Mouse (Mus musculus) hindbrain, embryonic 16.5 days (tissue): ENCODE data around the gene Mrps7. TPM values are rescaled to one million over a fixed set of nuclear protein-coding genes. Genes with fewer than 3 reads are reported as not detected.
"Not testable (repeated sequence)": the region's sequence is repeated elsewhere in the genome, so short reads cannot be mapped to it uniquely, and the experiment has no call there.

ENCODE experiments used
- ATAC-seq: fragments of 200-750 bp; cut with Nextera tagmentation; 2 replicates; pipeline ENCODE4 v1.8.0; 2017; ENCODE audit warnings: moderate TSS enrichment, moderate library complexity
- H3K27ac ChIP-seq: fragments of 300-500 bp; sonication (generic); 2 replicates; pipeline ENCODE4 v1.5.1; 2014; ENCODE audit warnings: low read depth, mild to moderate bottlenecking, control low read depth, low read length, moderate library complexity
- H3K27me3 ChIP-seq: fragments of 300-500 bp; sonication (generic); replicated peaks from 2 replicates; pipeline ENCODE4 v1.6.1; 2014; ENCODE audit warnings: low read length; ENCODE audit not compliant: control insufficient read depth, insufficient read depth
- H3K36me3 ChIP-seq: fragments of 300-500 bp; sonication (generic); 2 replicates; pipeline ENCODE4 v1.6.1; 2014; ENCODE audit warnings: mild to moderate bottlenecking, low read length, moderate library complexity, mixed read lengths; ENCODE audit not compliant: control insufficient read depth, insufficient read depth
- H3K4me1 ChIP-seq: fragments of 300-500 bp; sonication (generic); 2 replicates; pipeline ENCODE4 v1.6.1; 2014; ENCODE audit warnings: low read depth, low read length; ENCODE audit not compliant: control insufficient read depth, insufficient read depth
- H3K4me2 ChIP-seq: fragments of 300-500 bp; sonication (generic); 2 replicates; pipeline ENCODE4 v1.6.1; 2014; ENCODE audit warnings: mild to moderate bottlenecking, low read length, control low read depth, moderate library complexity
- H3K4me3 ChIP-seq: fragments of 300-500 bp; sonication (generic); 2 replicates; pipeline ENCODE4 v1.5.1; 2014; ENCODE audit warnings: mild to moderate bottlenecking, low read length, control low read depth, moderate library complexity
- H3K9ac ChIP-seq: fragments of 300-500 bp; sonication (generic); 2 replicates; pipeline ENCODE4 v1.6.1; 2014; ENCODE audit warnings: low read depth, mild to moderate bottlenecking, control low read depth, low read length, moderate library complexity
- H3K9me3 ChIP-seq: fragments of 300-500 bp; sonication (generic); 2 replicates; pipeline ENCODE4 v1.6.1; 2014; ENCODE audit warnings: mild to moderate bottlenecking, low read length, moderate library complexity; ENCODE audit not compliant: control insufficient read depth
- WGBS: fragments of 180-500 bp; shearing (Covaris S2); extraction: QIAGEN DNeasy Blood & Tissue Kit; methylation state at CpG from one replicate; pipeline ENCODE4 v1.1.7; 2014; 5-methylcytosine and 5-hydroxymethylcytosine counted together
- polyA plus RNA-seq: library from polyadenylated mRNA; unstranded; fragments of >200 nt; fragmentation: Nextera tagmentation; extraction: Ambion mirVana; gene quantifications from 2 replicates; pipeline ENCODE4 v1.2.1, GENCODE M21; 2015

The Mrps7 gene
- polyA plus RNA-seq, 1 experiment from 2014 or later: 82.2 TPM

- 88% methylated on average over 3 of the region's 4 CpGs for WGBS
- no peaks in the 10 kb centered on the region for H3K27me3 ChIP-seq
- no peak overlapping the region for H3K27ac ChIP-seq
These were observed 36.6 kb downstream of the Mrps7 start for GRCm38 (mm10) chr11:115640311-115640828.

GRCm38 (mm10) chr11:115640978-115641663 lies 37.4 kb downstream of the Mrps7 start:
- no peaks in the 10 kb centered on the region for H3K9me3 ChIP-seq
- H3K27me3 ChIP-seq: no peaks in the 10 kb centered on the region
- WGBS: 58% methylated on average over 14 of the region's 14 CpGs
- H3K4me3 ChIP-seq: no peak overlapping the region
- H3K4me1 ChIP-seq: no peaks in the 10 kb centered on the region
- 0 out of 2 replicates have a peak, but pooled peaks cover 3% of the 10 kb centered on the region for H3K36me3 ChIP-seq
- no peak overlapping the region for H3K4me2 ChIP-seq
- H3K27ac ChIP-seq: no peak overlapping the region
- H3K9ac ChIP-seq: no peak overlapping the region
- no peak for ATAC-seq

More at GRCm38 (mm10) chr11:115640311-115640828, 36.6 kb downstream of the Mrps7 start:
- ATAC-seq: no peak
- Histone ChIP-seq H3K4me3 (no peak overlapping the region), H3K4me2 (no peak overlapping the region), H3K9me3 (no peaks in the 10 kb centered on the region), H3K4me1 (no peaks in the 10 kb centered on the region), H3K36me3 (0 out of 2 replicates have a peak, but pooled peaks cover 3% of the 10 kb centered on the region), H3K9ac (no peak overlapping the region)

- H3K4me1 ChIP-seq: no peaks in the 10 kb centered on the region
- no peak for ATAC-seq
- no peak overlapping the region for H3K9ac ChIP-seq
- peaks cover 5% of the 10 kb centered on the region; the same call in 1 of the 2 replicates for H3K36me3 ChIP-seq
- no peak overlapping the region for H3K4me2 ChIP-seq
- H3K4me3 ChIP-seq: no peak overlapping the region
- WGBS: 93% methylated on average over 4 of the region's 4 CpGs
- H3K27me3 ChIP-seq: no peaks in the 10 kb centered on the region
- H3K27ac ChIP-seq: no peak overlapping the region
- H3K9me3 ChIP-seq: no peaks in the 10 kb centered on the region
These were observed 37.9 kb downstream of the Mrps7 start for GRCm38 (mm10) chr11:115641664-115642036.

GRCm38 (mm10) chr11:115642705-115643104 lies 39.0 kb downstream of the Mrps7 start:
- ATAC-seq: no peak
- H3K4me2 ChIP-seq: no peak overlapping the region
- no peaks in the 10 kb centered on the region for H3K4me1 ChIP-seq
- no peak overlapping the region for H3K9ac ChIP-seq
- no peaks in the 10 kb centered on the region for H3K27me3 ChIP-seq
- WGBS: 86% methylated on average over 2 of the region's 2 CpGs
- no peak overlapping the region for H3K27ac ChIP-seq
- no peaks in the 10 kb centered on the region for H3K9me3 ChIP-seq
- no peak overlapping the region for H3K4me3 ChIP-seq
- peaks cover 5% of the 10 kb centered on the region; the same call in 1 of the 2 replicates for H3K36me3 ChIP-seq

- no peak overlapping the region for H3K4me3 ChIP-seq
- H3K4me2 ChIP-seq: no peak overlapping the region
- H3K36me3 ChIP-seq: peaks cover 9% of the 10 kb centered on the region; the same call in 1 of the 2 replicates
- ATAC-seq: no peak
- no peaks in the 10 kb centered on the region for H3K27me3 ChIP-seq
- H3K4me1 ChIP-seq: no peaks in the 10 kb centered on the region
- no peak overlapping the region for H3K9ac ChIP-seq
- H3K27ac ChIP-seq: no peak overlapping the region
- H3K9me3 ChIP-seq: no peaks in the 10 kb centered on the region
- 78% methylated on average over 10 of the region's 10 CpGs for WGBS
These were observed 39.5 kb downstream of the Mrps7 start for GRCm38 (mm10) chr11:115643265-115643664.

GRCm38 (mm10) chr11:115644308-115644707 lies 40.6 kb downstream of the Mrps7 start:
- Histone ChIP-seq H3K36me3 (peaks cover 9% of the 10 kb centered on the region; the same call in 1 of the 2 replicates), H3K4me2 (no peak overlapping the region), H3K9ac (no peak overlapping the region), H3K27me3 (no peaks in the 10 kb centered on the region), H3K27ac (no peak overlapping the region), H3K4me3 (no peak overlapping the region), H3K4me1 (no peaks in the 10 kb centered on the region), H3K9me3 (no peaks in the 10 kb centered on the region)
- 95% methylated on average over 13 of the region's 13 CpGs for WGBS
- no peak for ATAC-seq

- ATAC-seq, H3K9me3 ChIP-seq, H3K9ac ChIP-seq, H3K27ac ChIP-seq, H3K4me3 ChIP-seq, H3K4me2 ChIP-seq, H3K36me3 ChIP-seq, H3K4me1 ChIP-seq, H3K27me3 ChIP-seq: not testable (repeated sequence)
- WGBS: 82% methylated on average over 14 of the region's 14 CpGs
These were observed 41.8 kb downstream of the Mrps7 start for GRCm38 (mm10) chr11:115645498-115645897.

GRCm38 (mm10) chr11:115646439-115646838 lies 42.7 kb downstream of the Mrps7 start:
- H3K4me2 ChIP-seq: no peak overlapping the region
- H3K9me3 ChIP-seq: no peaks in the 10 kb centered on the region
- H3K27ac ChIP-seq: no peak overlapping the region
- WGBS: 92% methylated on average over 9 of the region's 9 CpGs
- no peaks in the 10 kb centered on the region; the same call in 1 of the 2 replicates for H3K4me1 ChIP-seq
- H3K4me3 ChIP-seq: no peak overlapping the region
- peaks cover 9% of the 10 kb centered on the region; the same call in 1 of the 2 replicates for H3K36me3 ChIP-seq
- no peak for ATAC-seq
- no peak overlapping the region for H3K9ac ChIP-seq
- no peaks in the 10 kb centered on the region for H3K27me3 ChIP-seq

GRCm38 (mm10) chr11:115647459-115647858 lies 43.7 kb downstream of the Mrps7 start:
- no peaks in the 10 kb centered on the region for H3K27me3 ChIP-seq
- H3K9ac ChIP-seq: no peak overlapping the region
- H3K36me3 ChIP-seq: peaks cover 9% of the 10 kb centered on the region
- no peak for ATAC-seq
- no peak overlapping the region for H3K27ac ChIP-seq
- no peaks in the 10 kb centered on the region for H3K9me3 ChIP-seq
- no peak overlapping the region for H3K4me3 ChIP-seq
- no peak overlapping the region for H3K4me2 ChIP-seq
- H3K4me1 ChIP-seq: no peaks in the 10 kb centered on the region; the same call in 1 of the 2 replicates
- 63% methylated on average over 6 of the region's 6 CpGs for WGBS
